Mouse (Mus musculus) lung, postnatal 14 days (tissue): ENCODE data around the gene Zc3hav1.
"Not testable (repeated sequence)": the region's sequence is repeated elsewhere in the genome, so short reads cannot be mapped to it uniquely, and the experiment has no call there.

Source experiments
- DNase-seq: peaks from one replicate; pipeline ENCODE4 v3.0.0; 2021

Zc3hav1 gene

DNA sequence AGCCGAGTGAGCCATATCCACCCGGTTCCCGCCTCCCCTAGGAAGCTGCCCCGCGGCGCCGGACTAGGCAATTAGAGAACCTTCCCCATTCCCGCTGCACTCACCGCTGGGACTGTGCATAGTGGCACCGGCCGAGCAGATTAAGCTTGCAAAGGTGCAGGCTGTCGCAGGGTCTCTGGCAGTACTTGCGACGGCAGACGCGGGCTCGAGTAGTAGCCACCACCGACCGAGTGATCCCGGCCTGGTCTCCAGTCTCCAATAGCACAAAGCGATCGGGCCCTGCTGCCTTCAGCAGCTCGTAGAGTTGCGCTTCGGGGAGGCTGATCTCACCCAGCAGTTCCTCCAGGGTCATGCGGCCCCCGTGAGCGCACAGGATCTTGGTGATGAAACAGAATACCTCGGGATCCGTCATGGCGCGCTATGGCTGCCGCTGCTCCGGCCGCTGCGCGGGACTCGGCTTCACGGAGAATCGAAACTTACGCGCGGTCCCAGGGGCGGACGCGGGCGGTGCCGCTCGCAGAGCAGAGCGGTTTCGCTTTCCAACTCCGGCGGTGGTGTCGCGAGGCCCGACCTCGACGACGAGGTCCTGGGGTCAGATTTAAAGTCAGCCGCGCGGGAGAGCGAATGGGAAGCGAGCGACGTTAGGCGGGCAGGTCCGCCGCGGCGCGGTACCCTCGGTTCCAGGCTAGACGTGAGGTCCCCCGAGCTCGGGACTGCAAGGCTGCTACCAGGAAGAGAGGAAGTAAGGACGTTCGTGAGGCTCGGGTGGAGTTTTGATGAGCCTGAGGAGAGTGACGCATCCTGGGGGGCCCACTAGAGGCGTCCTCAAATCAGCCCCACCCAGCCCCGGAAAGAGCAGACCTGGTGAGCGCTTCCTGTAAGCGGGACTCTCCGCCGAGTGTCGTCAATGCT, at the start of gene Zc3hav1:
Gene Zc3hav1, minus strand, starts transcription at position 793 of the 912 bp plus-strand sequence.
- DNase-seq: peak; percentile 82

DNA sequence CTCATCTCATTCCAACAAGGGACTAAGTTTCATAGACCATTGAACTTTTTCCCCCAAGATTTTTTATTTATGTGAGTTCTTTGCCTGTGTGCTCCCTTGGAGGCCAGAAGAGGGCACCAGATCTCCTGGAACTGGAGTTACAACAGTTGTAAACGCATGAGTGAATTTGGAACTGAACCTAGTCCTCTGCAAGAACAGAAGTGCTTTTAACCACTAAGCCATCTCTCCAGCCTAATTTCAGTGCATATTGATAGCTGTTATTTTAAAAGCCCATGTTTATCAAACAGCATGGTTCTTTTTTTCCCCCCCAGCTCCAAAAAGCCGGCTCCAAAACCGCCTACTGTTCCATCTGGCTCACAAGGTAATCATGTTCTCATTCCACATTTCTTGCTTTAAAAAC, 35.3 kb upstream of the Zc3hav1 start:
- DNase-seq: peak; percentile 12

DNA sequence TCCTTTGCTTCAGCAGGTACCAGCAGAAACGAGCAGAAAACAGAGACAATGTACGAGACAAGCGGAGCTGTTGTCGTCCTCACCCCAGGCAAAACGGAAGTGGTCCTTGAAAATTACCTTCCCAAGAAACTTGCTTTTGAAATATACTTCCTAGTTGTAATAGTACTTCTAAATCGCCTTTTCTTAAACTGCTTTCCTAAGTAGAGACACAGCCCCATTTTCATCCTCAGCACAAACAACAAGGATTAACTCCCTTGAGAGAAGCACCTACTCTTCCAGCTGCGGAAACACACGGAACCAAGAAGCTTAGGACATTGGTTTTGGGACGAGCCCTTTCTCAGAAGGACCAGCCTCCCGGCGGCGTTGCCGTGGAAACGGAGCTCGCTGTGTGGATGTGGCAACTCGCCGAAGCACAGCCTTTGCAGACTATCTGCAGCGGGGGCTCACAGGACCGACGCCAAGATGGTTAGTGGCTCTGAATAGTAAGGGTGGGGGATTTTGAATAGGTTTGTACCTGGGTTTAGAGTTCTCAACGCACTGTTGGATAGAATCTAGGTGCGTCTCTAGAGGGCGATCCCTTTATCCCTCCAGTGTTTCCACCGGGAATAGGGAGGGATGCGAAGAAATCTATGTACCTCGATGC, 26.8 kb upstream of the Zc3hav1 start, which contains the start of gene Ttc26:
Gene Ttc26, plus strand, starts transcription at position 341 of the 643 bp plus-strand sequence.
- peak; percentile 86 for DNase-seq

DNA sequence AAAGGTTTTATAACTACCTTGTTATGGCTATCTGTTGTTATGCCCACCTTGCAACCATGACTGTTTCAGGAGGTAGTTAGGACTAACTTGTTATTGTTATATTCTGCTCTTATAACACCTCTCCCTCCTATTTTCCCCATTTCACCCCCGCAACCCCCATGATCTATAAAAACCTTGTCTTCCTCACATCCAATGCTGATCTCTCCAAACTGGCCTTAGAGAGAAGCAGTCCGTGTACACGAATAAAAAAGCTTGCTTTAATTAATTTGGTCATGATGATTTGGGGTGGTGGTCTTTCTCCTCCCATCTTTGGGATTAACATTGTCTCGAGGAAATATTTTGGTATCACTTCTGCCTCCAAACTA, 26.3 kb upstream of the Zc3hav1 start:
- no peak for DNase-seq

DNA sequence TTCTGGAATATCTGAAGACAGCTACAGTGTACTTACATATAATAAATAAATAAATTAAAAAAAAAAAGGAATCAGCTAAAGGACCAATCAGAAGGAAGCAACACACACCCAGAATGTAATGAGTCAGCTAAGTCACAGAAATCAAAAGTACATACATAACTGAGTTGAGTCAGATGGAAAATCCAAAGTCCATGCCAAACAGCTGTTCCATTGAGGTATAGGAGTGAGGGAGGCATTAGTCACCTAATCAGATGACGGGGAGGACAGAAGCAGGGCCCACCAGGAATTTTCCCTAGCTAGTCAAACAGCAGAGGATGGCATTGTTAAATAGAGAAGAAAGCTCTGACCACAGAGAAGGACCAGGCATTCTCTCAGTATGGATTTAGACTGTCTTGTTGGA, 19.9 kb upstream of the Zc3hav1 start:
- DNase-seq: no peak

DNA sequence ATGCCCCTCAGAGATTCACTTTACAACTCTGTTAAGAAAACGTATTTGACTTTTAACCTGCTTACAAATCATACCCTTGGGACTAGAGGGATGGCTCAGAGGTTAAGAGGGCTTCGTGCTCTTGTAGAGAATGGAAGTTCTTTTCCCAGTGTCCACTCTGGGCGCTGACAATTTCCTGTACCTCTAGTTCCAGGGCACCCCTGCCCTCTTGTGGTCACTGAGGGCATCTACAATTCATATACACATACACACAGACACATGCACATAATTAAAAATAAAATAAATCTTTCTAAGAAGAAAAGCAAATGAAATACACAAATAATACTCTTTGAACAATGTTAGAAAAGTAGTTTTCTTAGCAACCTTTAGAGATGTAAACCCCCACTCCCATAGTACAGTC, 15.5 kb upstream of the Zc3hav1 start:
- DNase-seq: no peak

DNA sequence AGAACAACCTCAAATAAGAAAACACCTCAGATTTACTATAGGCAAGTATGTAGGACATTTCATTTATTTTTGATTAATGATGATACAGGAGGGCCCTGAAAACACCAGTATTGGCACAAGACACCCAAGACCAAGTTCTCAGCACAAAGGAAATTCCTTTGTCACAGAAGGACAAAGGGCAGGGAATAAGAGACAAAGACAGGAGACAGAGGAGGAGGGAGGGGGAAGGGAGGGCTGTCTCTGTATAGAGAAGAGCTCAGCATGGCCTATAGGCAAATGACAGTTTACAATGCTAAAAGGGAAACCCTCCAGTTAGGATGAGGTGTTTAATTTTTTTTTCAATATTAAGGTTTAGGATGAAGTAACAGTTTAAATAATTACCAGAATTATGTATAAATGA, 9.7 kb upstream of the Zc3hav1 start:
- DNase-seq: no peak

DNA sequence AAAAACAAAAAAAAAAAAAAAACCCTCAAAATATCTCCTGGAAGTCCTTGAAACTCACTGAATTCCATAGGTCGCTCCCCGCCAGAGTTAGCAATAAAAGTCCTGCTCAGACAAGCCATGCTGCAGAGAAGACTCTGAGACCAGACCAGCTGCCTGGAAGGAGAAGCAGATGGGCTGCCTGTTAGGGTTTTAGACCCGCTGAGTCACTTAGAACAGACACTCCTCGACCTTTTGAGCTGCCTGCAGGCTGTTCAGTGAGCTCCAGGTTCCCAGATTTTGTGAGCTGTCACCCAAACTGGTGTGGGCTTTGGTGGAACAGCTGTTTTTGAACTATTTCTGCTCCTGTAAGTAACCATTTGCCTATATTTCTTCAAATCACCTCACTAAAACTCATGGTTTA, 9.0 kb upstream of the Zc3hav1 start:
- DNase-seq: no peak

DNA sequence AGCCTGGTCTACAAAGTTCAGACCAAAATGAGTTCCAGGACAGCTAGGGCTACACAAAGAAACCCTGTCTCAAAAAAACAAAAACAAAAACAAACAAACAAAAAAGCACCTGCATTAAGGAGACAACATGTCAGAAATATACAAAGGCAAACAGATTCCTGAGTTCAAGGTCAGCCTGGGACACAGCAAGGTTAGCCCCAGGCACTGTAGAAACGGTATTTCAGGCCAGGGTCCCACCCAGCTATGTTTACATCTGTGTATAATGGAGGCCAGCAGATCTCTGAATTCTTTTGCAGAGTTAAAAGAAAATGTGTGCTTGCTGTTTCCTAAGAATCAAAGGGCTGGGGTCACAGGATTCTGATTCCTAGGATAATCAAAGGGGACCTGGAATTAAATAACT, 7.5 kb upstream of the Zc3hav1 start:
- DNase-seq: no peak

DNA sequence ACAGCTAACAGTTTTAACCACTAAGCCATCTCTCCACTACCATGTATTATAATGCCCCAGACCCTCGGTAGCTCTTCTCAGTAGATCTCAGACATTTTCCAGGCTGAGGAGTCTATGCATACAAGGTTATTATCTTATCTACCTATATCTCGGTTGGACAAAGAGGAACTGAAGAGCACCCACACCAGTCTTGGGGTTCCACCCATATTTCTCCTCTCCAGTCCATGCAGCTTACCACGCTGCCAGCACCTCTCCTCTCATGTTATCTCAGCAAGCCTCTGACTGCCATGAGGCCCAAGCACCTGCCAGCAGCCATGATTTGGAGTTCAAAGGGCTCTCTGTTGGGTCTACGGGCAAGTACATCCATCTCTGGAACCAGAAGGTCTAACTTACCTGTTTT, 6.7 kb upstream of the Zc3hav1 start:
- no peak for DNase-seq

DNA sequence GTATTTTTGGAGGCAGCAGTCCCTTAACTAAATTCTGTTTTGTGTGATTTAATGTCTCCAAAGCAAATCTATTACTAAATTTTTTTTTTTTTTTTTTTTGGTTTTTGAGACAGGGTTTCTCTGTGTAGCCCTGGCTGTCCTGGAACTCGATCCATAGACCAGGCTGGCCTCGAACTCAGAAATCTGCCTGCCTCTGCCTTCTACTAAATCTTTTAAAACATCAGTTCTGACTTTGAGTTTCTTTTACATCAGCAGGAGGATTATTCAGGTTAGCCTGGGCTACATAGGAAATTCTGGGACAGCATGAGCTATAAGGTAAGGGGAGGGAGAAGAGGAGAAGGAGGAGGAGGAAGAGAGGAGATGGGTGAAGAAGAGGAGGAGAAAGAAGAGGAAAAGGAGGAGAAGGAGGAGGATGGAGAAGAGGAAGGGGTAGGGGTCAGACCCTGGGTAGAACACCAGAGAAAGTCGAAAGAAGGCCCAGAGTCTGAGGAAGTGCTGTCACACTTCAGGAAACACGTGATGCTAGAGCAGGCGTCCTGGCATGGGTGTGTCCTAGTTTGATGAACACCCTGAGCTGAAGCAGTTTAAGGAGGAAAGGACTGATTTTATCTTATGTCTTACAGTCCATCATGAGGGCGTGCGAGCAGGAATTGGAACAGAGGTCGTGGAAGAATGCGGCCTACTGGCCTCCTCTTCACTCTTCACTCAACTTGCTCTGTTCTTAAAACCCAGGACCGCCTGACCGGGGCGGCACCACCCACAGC, 5.5 kb upstream of the Zc3hav1 start:
- DNase-seq: no peak

DNA sequence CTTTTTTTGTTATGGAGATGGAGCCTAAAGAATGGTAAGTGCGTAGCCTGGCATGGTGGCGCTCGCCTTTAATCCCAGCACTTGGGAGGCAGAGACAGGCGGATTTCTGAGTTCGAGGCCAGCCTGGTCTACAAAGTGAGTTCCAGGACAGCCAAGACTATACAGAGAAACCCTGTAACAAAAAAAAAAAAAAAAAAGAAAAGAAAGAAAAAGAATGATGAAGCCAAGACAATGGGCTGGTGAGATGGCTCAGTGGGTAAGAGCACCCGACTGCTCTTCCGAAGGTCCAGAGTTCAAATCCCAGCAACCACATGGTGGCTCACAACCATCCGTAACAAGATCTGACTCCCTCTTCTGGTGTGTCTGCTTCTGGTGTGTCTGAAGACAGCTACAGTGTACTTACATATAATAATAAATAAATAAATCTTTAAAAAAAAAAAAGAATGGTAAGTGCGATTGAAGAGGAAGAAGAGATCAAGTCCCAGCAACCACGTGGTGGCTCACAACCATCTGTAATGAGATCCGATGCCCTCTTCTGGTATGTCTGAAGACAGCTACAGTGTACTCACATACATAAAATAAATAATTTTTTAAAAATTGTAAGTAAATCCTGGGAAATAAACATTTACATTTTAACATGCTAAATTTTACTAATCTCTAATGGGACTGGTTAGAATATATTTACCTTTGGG, 4.8 kb upstream of the Zc3hav1 start:
- DNase-seq: not testable (repeated sequence)

DNA sequence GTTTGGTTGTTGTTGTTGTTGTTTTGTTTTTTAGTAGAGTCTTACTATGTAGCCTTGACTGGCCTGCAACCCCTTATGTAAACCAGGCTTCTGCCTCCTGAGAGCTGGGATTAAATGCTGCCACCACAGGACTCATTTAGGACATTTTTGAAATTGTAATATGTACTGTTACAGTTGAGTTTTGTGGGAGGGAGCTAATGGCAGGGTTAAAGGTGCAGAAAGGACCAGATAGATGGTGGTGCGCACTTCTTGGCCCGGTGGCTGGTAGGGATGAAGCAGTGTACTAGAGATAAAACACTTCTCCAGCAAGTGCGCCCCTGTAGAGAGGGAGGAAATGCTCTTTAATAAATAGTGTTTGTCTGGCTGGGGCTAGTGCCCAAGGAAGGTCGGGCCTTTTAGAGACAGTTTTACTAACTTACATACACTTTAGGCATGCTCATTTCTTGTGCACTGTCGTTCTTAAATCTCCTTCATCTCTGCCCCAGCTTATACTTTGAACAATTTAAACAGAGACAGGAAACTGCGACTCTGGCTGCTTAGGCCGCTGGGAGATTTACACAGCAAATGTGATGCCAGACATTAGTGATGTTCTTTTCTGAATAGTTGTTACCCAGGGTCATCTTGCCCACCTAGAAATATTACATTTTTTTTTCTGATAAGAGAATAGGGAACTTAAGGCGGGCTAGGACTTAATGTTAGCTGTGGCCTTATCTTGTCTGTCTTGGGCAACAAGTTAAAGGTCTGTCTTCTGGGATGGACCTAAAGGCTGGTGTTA, 4.0 kb upstream of the Zc3hav1 start:
- DNase-seq: no peak

DNA sequence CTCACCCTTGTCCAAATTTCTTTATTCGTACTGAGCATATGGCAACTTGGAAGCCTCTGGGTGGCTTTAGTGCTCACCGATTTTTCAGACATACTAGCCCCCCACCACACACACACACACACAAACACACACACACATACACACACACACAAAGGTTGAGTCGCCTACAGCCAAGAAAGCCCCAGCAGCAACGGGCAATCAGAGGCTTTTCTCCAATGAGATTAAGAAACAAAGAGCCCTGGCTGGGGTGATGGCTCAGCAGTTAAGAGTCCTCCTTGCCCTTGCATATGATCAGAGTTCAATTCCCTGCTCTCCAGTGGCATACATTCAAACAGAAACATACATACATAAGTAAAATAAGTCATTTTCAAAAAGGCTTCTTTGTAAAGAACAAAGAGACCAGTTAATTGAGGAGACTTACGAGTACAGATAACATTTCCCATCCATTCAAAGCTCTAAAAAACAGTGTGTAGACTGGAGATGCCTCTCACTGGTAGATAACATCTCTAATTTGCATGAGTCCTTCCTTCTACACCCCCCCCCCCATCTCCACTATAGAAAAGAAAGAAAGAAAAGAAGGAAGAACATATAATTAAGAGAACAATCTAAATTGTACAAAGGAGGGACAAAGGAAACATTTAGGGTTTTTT, 3.3 kb upstream of the Zc3hav1 start:
- no peak for DNase-seq

DNA sequence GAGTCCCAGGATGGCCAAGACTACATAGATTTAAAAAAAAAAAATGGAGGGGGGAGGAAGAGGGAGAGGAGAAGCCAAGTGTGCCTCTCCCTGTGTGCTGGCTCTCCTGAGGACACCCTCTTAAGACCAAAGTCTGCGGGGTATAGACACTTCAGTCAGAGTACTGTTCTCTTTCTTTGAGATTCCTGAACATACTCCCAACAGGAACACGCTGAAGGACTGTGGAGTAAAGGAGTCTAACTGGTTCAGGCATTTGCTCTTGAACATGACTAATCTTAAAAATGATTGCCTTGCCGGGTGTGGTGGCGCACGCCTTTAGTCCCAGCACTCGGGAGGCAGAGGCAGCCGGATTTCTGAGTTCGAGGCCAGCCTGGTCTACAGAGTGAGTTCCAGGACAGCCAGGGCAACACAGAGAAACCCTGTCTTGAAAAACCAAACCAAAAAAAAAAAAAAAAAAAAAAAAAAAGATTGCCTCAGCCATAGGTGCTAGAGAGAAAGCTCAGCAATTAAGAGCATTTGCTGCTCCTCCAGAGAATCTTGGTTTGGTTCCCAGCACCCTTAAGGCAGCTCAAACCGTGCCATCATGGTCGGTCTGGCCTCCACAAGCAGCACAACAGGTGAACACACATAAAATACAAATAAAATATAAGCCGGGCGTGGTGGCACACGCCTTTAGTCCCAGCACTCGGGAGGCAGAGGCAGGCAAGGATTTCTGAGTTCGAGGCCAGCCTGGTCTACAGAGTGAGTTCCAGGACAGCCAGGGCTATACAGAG, 2.4 kb upstream of the Zc3hav1 start:
- not testable (repeated sequence) for DNase-seq

DNA sequence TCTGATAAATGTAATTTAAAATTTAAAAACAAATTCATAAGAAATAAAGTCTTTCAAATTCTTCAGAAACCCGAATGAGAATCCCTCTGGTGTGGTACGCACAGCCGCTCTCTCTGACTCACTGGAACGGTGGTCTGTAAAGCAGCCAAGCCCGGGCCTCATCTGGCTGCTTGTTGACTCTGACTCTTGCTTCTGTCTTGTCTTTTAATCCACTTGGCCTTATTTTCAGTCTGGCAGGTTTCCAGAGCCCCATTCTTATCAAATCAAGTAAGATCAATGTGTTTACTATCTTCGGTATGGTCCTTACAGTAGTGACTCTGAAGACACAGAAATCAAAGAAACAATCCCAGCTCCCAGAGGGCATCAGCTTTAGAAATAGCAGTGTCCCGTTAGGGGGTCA, 1.5 kb upstream of the Zc3hav1 start:
- DNase-seq: no peak

DNA sequence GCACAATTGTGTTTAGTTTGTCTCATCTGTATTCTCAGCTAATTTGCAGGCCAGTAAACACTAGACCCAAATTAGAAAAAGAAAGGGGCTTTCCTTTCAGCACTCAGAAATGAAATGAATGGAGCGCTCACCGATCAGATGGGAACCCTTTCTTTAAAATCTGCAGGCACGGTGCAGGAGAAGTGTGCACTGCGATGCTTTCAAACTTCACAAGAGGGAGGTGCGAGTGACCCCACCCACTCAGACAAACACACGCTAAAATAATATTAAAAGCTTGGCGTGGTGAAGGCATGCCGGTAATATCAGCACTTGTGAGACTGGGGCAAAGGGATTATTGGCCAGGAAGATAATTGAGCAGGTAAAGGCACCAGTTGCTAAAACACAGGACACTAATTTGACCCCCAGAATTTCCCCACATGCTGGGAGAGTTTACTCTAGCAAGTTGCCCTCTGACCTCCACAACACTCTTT, 986 bp upstream of the Zc3hav1 start:
- DNase-seq: no peak

DNA sequence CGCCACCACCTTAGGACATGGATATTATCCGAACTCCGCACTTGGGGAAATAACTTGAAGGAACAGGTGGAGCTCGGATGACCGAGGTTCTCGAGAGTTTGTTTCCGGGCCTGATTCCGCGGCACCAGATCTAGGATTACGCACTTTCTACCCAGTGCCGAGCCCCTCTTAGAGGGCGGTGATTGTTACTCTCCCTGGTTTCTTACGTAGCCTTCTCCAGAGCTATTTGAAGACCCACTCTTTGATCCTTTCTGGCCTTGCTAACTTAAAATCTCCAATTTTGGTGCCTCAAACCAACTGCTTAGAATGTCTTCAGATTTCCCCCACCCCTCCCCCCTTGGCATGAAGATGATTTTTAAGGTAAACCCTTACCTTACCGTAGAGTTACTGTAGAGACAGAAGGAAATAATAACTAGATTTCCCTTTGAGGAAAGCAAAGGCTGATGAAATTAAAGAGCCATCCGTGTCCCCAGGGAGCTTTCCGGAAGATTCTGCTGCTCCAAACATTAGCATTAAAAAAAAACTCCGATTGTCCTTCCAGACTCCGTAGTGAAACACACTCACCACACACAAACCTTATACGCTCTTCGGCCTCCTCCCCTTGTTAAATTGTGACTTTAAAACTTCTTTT, 435 bp upstream of the Zc3hav1 start:
- DNase-seq: no peak

DNA sequence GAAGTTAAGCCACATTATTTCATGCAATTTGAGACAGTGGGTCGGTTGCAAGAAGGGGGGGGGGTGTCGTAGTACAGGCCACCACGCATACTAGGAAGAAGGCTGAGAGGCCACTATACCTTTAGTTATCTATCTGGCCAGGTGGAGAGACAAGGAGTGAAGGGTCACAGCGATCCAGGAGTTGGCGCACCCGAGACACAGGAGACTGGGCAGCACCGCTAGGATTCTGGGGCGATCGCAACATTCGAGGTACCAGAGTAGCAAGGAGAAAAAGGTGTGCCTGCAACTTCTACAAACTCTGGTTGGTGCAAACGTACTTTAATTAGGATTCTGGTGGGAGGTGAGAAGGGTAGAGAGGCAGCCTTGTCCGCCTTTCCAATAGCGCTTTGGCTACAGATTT, 1.2 kb downstream of the Zc3hav1 start:
- DNase-seq: no peak

DNA sequence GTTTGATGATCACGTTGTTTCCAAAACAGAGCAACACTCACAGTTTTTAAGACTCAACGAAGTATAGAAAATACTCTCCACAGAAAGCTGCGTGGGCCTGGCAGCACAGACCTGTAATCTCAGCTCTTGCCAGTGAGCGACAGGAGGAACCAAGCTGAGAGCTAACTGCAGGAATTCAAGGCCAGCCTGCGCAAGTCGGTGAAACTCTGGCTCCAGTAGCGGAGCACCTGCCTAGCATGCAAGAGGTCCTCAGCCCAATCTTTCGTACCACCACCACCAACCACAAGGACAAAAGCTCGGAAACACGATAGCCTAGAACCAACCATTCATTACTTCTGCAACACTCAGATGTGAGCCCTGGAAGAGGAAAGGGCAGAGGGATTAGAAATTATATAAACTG, 2.0 kb downstream of the Zc3hav1 start:
- DNase-seq: no peak
